Mouse (Mus musculus): ENCODE results near the gene Bptf.
"Not testable (repeated sequence)": the region's sequence is repeated elsewhere in the genome, so short reads cannot be mapped to it uniquely, and the experiment has no call there.

The Bptf gene

GRCm38 (mm10) chr11:106994246-106995085 lies 137.5 kb downstream of the Bptf start:
- DNase-seq (ENCODE audit: low read depth in 2 of 2, low spot score in 2 of 2) = no peak

- DNase-seq (ENCODE audit: low read depth in 2 of 2, low spot score in 2 of 2) = no peak
Measured at GRCm38 (mm10) chr11:106987384-106987783, 144.5 kb downstream of the Bptf start.

GRCm38 (mm10) chr11:106985979-106986604 lies 145.8 kb downstream of the Bptf start:
- not testable (repeated sequence) for DNase-seq (ENCODE audit: low read depth in 2 of 2, low spot score in 2 of 2)

Measured in CD8-positive naive resting alpha-beta T cell, adult 2 months (primary cell).